Mouse (Mus musculus) neural tube, embryonic 14.5 days (tissue): ENCODE data around the gene Tmod4. TPM values are rescaled to one million over a fixed set of nuclear protein-coding genes. Genes with fewer than 3 reads are reported as not detected.
"Not testable (repeated sequence)": the region's sequence is repeated elsewhere in the genome, so short reads cannot be mapped to it uniquely, and the experiment has no call there.

ENCODE experiments used
- ATAC-seq: fragments of 200-750 bp; cut with Nextera tagmentation; 2 replicates; pipeline ENCODE4 v1.8.0; 2017; ENCODE audit warnings: low read depth, mild to moderate bottlenecking, moderate TSS enrichment, moderate library complexity
- H3K27ac ChIP-seq: fragments of 300-500 bp; sonication (generic); 2 replicates; pipeline ENCODE4 v1.5.1; 2014; ENCODE audit warnings: low read depth, mild to moderate bottlenecking, control low read depth, low read length, moderate library complexity, mixed read lengths
- H3K27me3 ChIP-seq: fragments of 300-500 bp; sonication (generic); 2 replicates; pipeline ENCODE4 v1.6.1; 2014; ENCODE audit warnings: low read length; ENCODE audit not compliant: control insufficient read depth, insufficient read depth
- H3K36me3 ChIP-seq: fragments of 300-500 bp; sonication (generic); 2 replicates; pipeline ENCODE4 v1.6.1; 2014; ENCODE audit warnings: low read length, mixed read lengths; ENCODE audit not compliant: control insufficient read depth, insufficient read depth
- H3K4me1 ChIP-seq: fragments of 300-500 bp; sonication (generic); 2 replicates; pipeline ENCODE4 v1.6.1; 2014; ENCODE audit warnings: low read length; ENCODE audit not compliant: control insufficient read depth, insufficient read depth
- H3K4me2 ChIP-seq: fragments of 300-500 bp; sonication (generic); 2 replicates; pipeline ENCODE4 v1.6.1; 2014; ENCODE audit warnings: mild to moderate bottlenecking, low read depth, low read length, control low read depth
- H3K4me3 ChIP-seq: fragments of 300-500 bp; sonication (generic); 2 replicates; pipeline ENCODE4 v1.5.1; 2014; ENCODE audit warnings: low read depth, low read length, control low read depth, mixed read lengths
- H3K9ac ChIP-seq: fragments of 300-500 bp; sonication (generic); replicated peaks from 2 replicates; pipeline ENCODE4 v1.6.1; 2014; ENCODE audit warnings: low read depth, mild to moderate bottlenecking, control low read depth, low read length, mixed read lengths
- H3K9me3 ChIP-seq: fragments of 300-500 bp; sonication (generic); 2 replicates; pipeline ENCODE4 v1.6.1; 2016; ENCODE audit warnings: low read length; ENCODE audit not compliant: control insufficient read depth
- WGBS: fragments of 180-500 bp; shearing (Covaris S2); extraction: QIAGEN DNeasy Blood & Tissue Kit; methylation state at CpG from one replicate; pipeline ENCODE4 v1.1.7; 2014; 5-methylcytosine and 5-hydroxymethylcytosine counted together
- polyA plus RNA-seq: library from polyadenylated mRNA; unstranded; fragments of >200 nt; fragmentation: Nextera tagmentation; extraction: Ambion mirVana; gene quantifications from 2 replicates; pipeline ENCODE4 v1.2.1, GENCODE M21; 2014

The Tmod4 gene
- polyA plus RNA-seq, result 0.72 and 0.98 TPM in 2 replicates

DNA sequence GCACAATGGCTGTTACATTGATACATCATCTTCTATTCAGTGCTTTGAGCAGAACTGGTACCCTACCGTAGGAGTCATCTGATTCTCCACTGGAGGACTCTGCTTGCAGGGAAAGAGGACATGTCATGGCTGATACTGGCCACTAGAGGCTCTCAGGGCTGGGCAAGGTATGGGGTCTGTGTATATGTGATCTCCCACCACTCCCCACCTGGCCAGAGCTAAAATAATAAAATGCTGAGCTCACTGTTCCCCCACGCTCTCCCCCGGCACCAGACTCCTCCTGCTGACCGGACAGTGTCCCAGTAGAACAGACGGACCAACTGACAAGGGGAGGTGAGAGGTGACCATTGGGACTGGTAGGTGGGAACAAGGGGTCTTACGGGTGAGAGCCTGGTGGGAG, at the start of gene Tmod4:
Tmod4 (plus strand) TSS at position 231 of the 400 bp plus-strand sequence.
- no peak within 1 kb of the TSS for H3K4me2 ChIP-seq
- H3K9ac ChIP-seq, result no peak within 1 kb of the TSS
- H3K36me3 ChIP-seq, result peaks cover 35% of the 10 kb centered on the region
- no peaks in the 10 kb centered on the region for H3K9me3 ChIP-seq
- peak; percentile 42; the same call in 1 of the 2 replicates for ATAC-seq
- no peaks in the 10 kb centered on the region for H3K27me3 ChIP-seq
- H3K4me3 ChIP-seq, result no peak within 1 kb of the TSS
- no peak within 1 kb of the TSS; the same call in 1 of the 2 replicates for H3K27ac ChIP-seq
- 62% methylated on average over 6 of the region's 6 CpGs for WGBS
- no peaks in the 10 kb centered on the region for H3K4me1 ChIP-seq

DNA sequence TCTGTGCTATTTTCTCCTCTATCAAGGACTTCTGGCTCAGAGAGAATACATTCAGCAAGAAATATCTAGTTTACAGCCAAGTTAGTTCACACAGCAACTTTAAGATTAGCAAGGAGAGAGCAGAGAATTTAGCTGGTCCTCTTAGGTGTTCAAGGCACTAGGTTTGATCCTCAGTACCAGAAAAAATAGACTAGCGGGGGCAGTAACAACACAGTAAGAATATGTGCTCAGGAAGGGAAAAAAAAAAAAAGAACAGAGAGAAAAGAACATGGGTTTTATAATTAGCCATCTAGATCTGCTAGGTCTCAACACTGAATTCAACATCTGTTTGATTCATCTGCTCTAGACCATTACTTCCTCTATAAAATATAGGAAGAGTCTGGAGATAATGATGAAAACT, 36.2 kb upstream of the Tmod4 start:
- Histone ChIP-seq H3K9me3 (no peaks in the 10 kb centered on the region), H3K4me1 (no peaks in the 10 kb centered on the region), H3K4me3 (no peak overlapping the region), H3K27me3 (no peaks in the 10 kb centered on the region), H3K36me3 (no peaks in the 10 kb centered on the region), H3K9ac (no peak overlapping the region), H3K27ac (no peak overlapping the region), H3K4me2 (no peak overlapping the region)
- WGBS, result 93% methylated on average over 1 of the region's 1 CpGs
- ATAC-seq, result no peak

DNA sequence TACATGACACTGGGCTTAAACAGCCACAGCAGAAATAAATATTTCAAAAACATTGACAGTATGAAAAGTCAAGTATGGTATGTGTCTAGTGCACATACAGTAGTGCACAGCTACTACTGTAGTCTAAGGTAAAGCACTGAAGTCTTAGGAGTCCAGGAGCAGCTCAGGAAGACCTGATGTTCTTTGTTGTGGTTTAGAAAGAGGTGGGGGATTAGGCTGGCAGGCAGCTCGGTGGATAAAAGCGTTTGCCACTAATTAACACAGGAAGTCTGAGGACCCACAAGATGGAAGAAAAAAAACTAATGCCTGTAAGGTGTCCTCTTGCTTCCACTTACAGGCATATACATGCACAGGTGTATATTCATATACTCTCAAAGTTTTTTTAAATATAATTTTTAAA, 23.4 kb upstream of the Tmod4 start:
- no peak overlapping the region for H3K4me3 ChIP-seq
- peaks cover 10% of the 10 kb centered on the region for H3K4me1 ChIP-seq
- no peak for ATAC-seq
- no peak overlapping the region for H3K27ac ChIP-seq
- no peaks in the 10 kb centered on the region for H3K27me3 ChIP-seq
- no peak overlapping the region for H3K9ac ChIP-seq
- WGBS, result 58% methylated on average over 2 of the region's 2 CpGs
- no peaks in the 10 kb centered on the region for H3K9me3 ChIP-seq
- peaks cover 7% of the 10 kb centered on the region; the same call in 1 of the 2 replicates for H3K36me3 ChIP-seq
- no peak overlapping the region for H3K4me2 ChIP-seq

DNA sequence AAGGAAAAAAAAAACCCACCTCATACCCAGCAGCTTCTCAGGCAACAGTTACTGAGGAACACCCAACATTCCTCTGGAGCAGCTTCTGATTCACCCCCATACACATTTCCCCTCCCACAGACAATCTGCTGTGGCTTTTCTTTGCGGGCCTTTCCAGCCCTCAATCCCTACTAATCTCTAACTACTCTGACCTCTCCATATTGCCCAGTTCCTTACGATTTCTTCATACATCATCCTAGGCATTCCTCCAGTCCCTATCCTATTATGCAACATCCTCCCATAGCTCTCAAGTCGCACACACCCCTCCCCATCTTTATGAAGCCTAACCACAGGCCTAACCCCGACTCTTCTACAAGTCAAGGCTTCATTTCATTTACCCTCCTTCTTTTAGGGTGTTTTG, 19.2 kb upstream of the Tmod4 start:
- Histone ChIP-seq H3K36me3 (no peaks in the 10 kb centered on the region; the same call in 1 of the 2 replicates), H3K9me3 (no peaks in the 10 kb centered on the region), H3K27ac (no peak overlapping the region), H3K4me3 (peak overlapping the region; percentile 66), H3K27me3 (no peaks in the 10 kb centered on the region), H3K9ac (peak overlapping the region; percentile 93), H3K4me2 (peak overlapping the region; percentile 76), H3K4me1 (peaks cover 10% of the 10 kb centered on the region)
- WGBS, result 78% methylated on average over 4 of the region's 4 CpGs
- ATAC-seq, result no peak

DNA sequence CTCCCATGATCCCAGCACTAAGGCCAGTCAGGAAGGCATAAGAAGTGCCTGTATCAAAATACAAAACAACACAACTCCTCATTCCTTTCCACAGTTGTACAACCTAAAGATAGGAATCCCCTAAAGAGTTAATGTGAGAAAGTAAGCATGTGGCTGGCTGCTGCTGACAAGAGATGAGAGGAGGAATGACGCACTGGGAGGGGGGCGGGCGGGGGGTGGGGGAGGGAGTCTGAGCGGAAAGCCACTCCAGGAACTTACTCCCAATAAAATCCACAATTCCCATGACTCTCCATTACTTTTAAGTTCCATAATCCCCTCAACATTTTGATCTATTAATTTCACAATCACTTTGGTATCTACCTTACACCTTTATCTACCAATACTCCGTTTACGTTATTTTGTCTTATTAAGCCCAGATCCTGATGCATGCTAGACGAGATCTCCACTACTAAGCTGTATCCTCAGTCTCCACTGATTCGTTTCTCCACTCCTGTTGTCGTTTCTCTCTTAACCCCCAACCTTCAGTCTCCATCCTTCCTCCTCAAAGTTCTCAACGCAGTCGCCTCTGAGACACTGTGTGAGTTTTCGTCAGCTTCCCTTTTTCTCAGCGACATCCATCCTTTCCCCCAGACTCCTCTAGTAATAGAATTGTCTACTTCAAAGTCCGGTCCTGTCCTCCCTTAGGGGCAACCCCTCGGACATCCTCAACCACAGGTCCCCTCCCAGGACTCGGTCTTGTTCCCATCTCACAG, 18.5 kb upstream of the Tmod4 start:
- ATAC-seq, result no peak
- Histone ChIP-seq H3K9me3 (no peaks in the 10 kb centered on the region), H3K4me1 (peaks cover 10% of the 10 kb centered on the region), H3K36me3 (no peaks in the 10 kb centered on the region; the same call in 1 of the 2 replicates), H3K9ac (peak overlapping the region; percentile 93), H3K27me3 (no peaks in the 10 kb centered on the region), H3K4me3 (peak overlapping the region; percentile 66), H3K27ac (peak overlapping the region; percentile 79), H3K4me2 (peak overlapping the region; percentile 76)
- WGBS, result 1% methylated on average over 16 of the region's 16 CpGs

DNA sequence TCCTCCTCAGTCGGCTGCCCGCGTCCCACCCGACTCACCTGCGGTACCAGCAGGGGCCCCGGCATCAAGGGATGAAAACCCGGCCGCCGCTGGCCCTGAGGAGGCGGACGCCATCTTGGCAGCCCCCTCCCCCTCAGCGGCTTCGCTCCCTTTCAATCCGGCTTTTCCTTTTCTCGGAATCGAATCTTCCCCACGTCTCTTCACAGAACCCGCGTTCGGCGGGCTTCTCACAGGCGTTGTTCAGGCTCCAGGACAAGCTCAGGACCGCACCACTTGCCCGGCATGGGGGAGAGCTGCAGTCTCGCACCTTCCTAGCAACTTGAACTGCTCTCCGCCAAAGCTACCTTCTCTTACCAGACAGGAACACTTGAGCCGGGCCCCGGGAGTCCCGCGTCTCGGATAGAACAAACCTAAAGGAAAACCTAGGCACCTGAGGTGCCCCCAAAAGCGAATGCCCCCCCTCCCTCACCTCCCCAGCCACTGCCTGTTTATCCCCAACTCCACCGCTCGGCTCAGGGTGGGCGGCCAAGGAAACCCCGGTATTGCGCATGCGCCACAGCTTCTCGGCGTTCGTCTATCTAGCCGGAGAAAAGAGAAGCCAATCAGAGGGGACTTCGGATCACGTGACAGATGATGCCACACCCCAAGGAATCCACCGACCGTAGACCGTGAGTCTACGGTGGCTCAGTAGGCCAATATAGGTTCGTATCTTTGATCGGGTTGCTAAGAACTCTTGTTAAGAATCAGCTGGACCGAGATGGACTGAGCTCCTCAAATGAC, 17.7 kb upstream of the Tmod4 start, which contains the start of gene Pip5k1a:
Pip5k1a (minus strand) TSS at position 593 of the 780 bp plus-strand sequence.
- peak within 1 kb of the TSS; percentile 79 for H3K27ac ChIP-seq
- no peaks in the 10 kb centered on the region; the same call in 1 of the 2 replicates for H3K36me3 ChIP-seq
- peak; percentile 92 for ATAC-seq
- peak within 1 kb of the TSS; percentile 93 for H3K9ac ChIP-seq
- H3K4me3 ChIP-seq, result peak within 1 kb of the TSS; percentile 66
- H3K4me1 ChIP-seq, result peaks cover 10% of the 10 kb centered on the region
- WGBS, result under 1% methylated on average over 51 of the region's 51 CpGs
- H3K27me3 ChIP-seq, result no peaks in the 10 kb centered on the region
- no peaks in the 10 kb centered on the region for H3K9me3 ChIP-seq
- peak within 1 kb of the TSS; percentile 76 for H3K4me2 ChIP-seq

DNA sequence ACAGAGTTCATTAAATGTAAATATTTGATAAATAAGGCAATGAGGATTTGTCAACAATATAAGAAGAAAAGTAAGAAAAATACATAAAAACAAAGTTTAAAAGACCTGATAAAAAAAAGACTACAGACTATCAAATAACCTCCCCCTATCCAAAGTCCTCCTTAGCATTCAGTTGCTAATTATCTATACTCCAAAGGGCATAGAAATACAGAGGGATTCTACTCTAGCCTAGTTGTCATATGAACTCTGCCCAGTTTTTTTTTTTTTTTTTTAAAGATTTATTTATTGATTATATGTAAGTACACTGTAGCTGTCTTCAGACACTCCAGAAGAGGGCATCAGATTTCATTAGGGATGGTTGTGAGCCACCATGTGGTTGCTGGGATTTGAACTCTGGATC, 17.0 kb upstream of the Tmod4 start:
- ATAC-seq, H3K9ac ChIP-seq, H3K27me3 ChIP-seq, H3K27ac ChIP-seq, H3K9me3 ChIP-seq, H3K36me3 ChIP-seq: not testable (repeated sequence)
- Histone ChIP-seq H3K4me1 (peaks cover 15% of the 10 kb centered on the region), H3K4me2 (peak overlapping the region; percentile 76), H3K4me3 (peak overlapping the region; percentile 66; the same call in 1 of the 2 replicates)

DNA sequence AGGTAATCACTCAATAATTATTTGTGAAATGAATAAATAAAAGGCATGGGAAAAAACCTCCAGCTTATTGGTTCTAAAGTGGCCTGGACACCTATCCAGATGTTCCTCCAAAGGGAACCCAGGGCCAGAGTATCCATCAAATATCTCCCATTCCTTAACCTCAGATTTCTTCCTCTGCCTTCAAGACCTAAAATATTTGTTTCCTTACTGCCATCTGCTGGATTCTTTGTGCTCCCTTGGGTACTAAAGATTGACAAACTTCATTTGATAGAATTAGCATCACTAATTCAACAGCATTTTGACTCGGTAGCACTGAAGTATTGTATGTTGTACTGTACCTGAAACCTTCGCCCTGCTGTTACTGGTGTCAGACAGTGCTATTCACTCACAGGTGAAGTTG, 16.4 kb upstream of the Tmod4 start:
- Histone ChIP-seq H3K4me1 (peaks cover 21% of the 10 kb centered on the region), H3K4me3 (no peak overlapping the region), H3K36me3 (no peaks in the 10 kb centered on the region), H3K9me3 (no peaks in the 10 kb centered on the region), H3K4me2 (no peak overlapping the region), H3K27ac (no peak overlapping the region), H3K9ac (no peak overlapping the region), H3K27me3 (no peaks in the 10 kb centered on the region)
- 76% methylated on average over 2 of the region's 2 CpGs for WGBS
- no peak for ATAC-seq
